Mouse (Mus musculus): ENCODE results near the gene Hivep2. TPM values are rescaled to one million over a fixed set of nuclear protein-coding genes. Genes with fewer than 3 reads are reported as not detected.

The Hivep2 gene
- polyA plus RNA-seq, 1 experiment from 2014 or later = 8.9 TPM

- Histone ChIP-seq H3K27ac (ENCODE audit: low read depth, low read length) (no peak overlapping the region), H3K36me3 (ENCODE audit: control insufficient read depth, insufficient read depth, low read length) (no peaks in the 10 kb centered on the region), H3K4me2 (replicated peaks; ENCODE audit: low read depth, low read length) (no peak overlapping the region), H3K9me3 (ENCODE audit: control insufficient read depth, low read length) (no peaks in the 10 kb centered on the region), H3K9ac (ENCODE audit: low read depth, low read length) (no peak overlapping the region), H3K4me3 (ENCODE audit: low read depth, low read length) (no peak overlapping the region), H3K4me1 (replicated peaks; ENCODE audit: control insufficient read depth, insufficient read depth, low read length) (peaks cover 8% of the 10 kb centered on the region; the same call in 1 of the 2 replicates), H3K27me3 (ENCODE audit: control insufficient read depth, insufficient read depth, low read length) (no peaks in the 10 kb centered on the region)
- DNase-seq (ENCODE audit: low spot score) (peak; percentile 48), ATAC-seq (ENCODE audit: low FRiP score) (peak; percentile 65)
- 34% methylated on average over 9 of the region's 9 CpGs for WGBS
Measured at GRCm38 (mm10) chr10:14055533-14055981, 89.7 kb downstream of the Hivep2 start.

DNA sequence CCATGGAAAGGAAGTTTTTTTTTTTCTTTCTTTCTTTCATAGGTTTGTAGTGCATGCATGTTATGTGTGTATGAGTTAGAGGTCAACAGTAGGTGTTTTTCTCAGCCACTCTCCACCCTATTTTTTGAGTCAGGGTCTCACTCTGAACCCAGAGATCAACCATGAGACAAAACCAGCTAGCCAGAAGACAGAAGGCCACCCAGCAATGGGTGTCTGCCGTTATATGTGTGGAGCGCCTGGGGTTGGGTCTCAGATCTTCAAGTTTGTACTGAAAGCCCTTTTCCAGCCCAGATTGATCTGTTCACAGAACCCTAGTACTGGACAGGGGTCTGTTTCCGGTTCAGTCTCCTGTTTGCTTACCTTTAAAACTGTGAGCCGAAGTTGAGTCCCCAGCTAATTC, 90.2 kb downstream of the Hivep2 start:
- peak overlapping the region; percentile 20; the same call in 1 of the 2 replicates for H3K27ac ChIP-seq (ENCODE audit: low read depth, low read length)
- ATAC-seq (ENCODE audit: low FRiP score) = peak; percentile 2; the same call in 1 of the 2 replicates
- 77% methylated on average over 4 of the region's 4 CpGs for WGBS

GRCm38 (mm10) chr10:14056584-14057451, 90.9 kb downstream of the Hivep2 start:
- Histone ChIP-seq H3K9me3 (ENCODE audit: control insufficient read depth, low read length) (no peaks in the 10 kb centered on the region), H3K4me1 (replicated peaks; ENCODE audit: control insufficient read depth, insufficient read depth, low read length) (peaks cover 8% of the 10 kb centered on the region; the same call in 1 of the 2 replicates), H3K36me3 (ENCODE audit: control insufficient read depth, insufficient read depth, low read length) (no peaks in the 10 kb centered on the region), H3K4me2 (replicated peaks; ENCODE audit: low read depth, low read length) (no peak overlapping the region; the same call in 1 of the 2 replicates), H3K27ac (ENCODE audit: low read depth, low read length) (peak overlapping the region; percentile 20; the same call in 1 of the 2 replicates), H3K27me3 (ENCODE audit: control insufficient read depth, insufficient read depth, low read length) (no peaks in the 10 kb centered on the region), H3K4me3 (ENCODE audit: low read depth, low read length) (no peak overlapping the region), H3K9ac (ENCODE audit: low read depth, low read length) (no peak overlapping the region)
- WGBS = 34% methylated on average over 8 of the region's 8 CpGs
- DNase-seq (ENCODE audit: low spot score) (peak; percentile 53), ATAC-seq (ENCODE audit: low FRiP score) (peak; percentile 83)

More for the DNA sequence above, 90.2 kb downstream of the Hivep2 start:
- Histone ChIP-seq H3K4me2 (replicated peaks; ENCODE audit: low read depth, low read length) (no peak overlapping the region), H3K27me3 (ENCODE audit: control insufficient read depth, insufficient read depth, low read length) (no peaks in the 10 kb centered on the region), H3K4me1 (replicated peaks; ENCODE audit: control insufficient read depth, insufficient read depth, low read length) (peaks cover 8% of the 10 kb centered on the region; the same call in 1 of the 2 replicates), H3K4me3 (ENCODE audit: low read depth, low read length) (no peak overlapping the region), H3K36me3 (ENCODE audit: control insufficient read depth, insufficient read depth, low read length) (no peaks in the 10 kb centered on the region), H3K9ac (ENCODE audit: low read depth, low read length) (no peak overlapping the region), H3K9me3 (ENCODE audit: control insufficient read depth, low read length) (no peaks in the 10 kb centered on the region)
- no peak for DNase-seq (ENCODE audit: low spot score)

DNA sequence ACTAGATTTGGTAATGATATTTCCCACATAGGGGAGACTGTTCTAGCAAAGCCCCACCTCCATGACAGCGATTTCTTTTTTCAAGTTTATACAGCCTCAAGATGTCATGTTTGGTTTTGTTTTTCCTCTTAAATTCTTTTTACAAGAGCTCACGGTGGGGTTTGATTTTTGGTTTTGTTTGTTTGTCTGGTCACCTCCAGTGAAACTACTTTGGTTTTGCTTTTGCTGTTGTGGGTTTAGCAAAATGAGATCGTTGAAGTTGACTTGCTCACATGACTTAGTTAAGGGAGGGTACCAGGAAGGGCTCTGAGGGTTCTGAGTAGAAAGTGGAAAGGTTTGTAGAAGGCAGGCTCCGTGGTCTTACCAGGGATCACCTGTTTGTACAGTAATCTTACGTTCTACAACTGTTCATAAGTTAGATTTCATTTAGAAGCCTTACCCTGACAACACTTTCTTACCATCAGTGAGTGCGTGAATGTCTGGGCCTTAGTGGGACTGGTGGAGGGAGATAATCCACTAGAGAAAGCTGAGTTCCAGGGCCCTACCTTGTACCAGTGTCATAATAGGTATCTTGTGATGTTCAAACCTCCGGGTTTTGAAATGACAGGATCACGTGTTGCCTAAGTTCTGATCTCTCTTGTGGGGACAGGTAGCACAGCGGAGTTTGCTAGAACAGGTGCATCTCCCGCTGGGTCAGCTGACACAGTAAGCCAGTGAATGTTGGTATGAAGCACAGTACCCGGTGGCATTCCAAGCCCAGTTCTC, 92.1 kb downstream of the Hivep2 start:
- DNase-seq (ENCODE audit: low spot score) (no peak), ATAC-seq (ENCODE audit: low FRiP score) (no peak)
- no peak overlapping the region for H3K4me3 ChIP-seq (ENCODE audit: low read depth, low read length)
- no peaks in the 10 kb centered on the region for H3K27me3 ChIP-seq (ENCODE audit: control insufficient read depth, insufficient read depth, low read length)
- no peak overlapping the region for H3K4me2 ChIP-seq (replicated peaks; ENCODE audit: low read depth, low read length)
- no peaks in the 10 kb centered on the region for H3K9me3 ChIP-seq (ENCODE audit: control insufficient read depth, low read length)
- no peak overlapping the region for H3K27ac ChIP-seq (ENCODE audit: low read depth, low read length)
- H3K4me1 ChIP-seq (replicated peaks; ENCODE audit: control insufficient read depth, insufficient read depth, low read length) = peaks cover 8% of the 10 kb centered on the region; the same call in 1 of the 2 replicates
- no peak overlapping the region for H3K9ac ChIP-seq (ENCODE audit: low read depth, low read length)
- WGBS = 90% methylated on average over 11 of the region's 11 CpGs
- H3K36me3 ChIP-seq (ENCODE audit: control insufficient read depth, insufficient read depth, low read length) = no peaks in the 10 kb centered on the region

DNA sequence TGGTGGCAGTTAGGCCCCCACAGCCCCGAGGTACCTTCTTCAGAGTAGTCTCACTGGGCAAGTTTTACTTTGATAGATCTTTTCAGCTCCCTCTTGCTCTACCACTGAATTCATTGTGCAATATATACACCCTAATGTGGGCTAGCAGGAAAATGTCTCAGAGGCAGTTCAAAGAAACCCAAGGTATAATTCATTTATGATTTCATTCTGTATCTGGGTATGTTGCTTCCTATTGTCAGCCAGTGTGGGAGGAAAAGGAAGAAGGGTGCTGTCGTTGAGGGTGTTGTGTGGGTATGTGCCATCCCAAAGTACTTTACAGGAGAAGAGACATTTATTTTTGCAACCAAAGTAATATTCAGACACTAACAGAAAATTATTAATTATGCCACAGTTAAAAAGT, 92.9 kb downstream of the Hivep2 start:
- Histone ChIP-seq H3K36me3 (ENCODE audit: control insufficient read depth, insufficient read depth, low read length) (no peaks in the 10 kb centered on the region), H3K4me1 (replicated peaks; ENCODE audit: control insufficient read depth, insufficient read depth, low read length) (peaks cover 8% of the 10 kb centered on the region; the same call in 1 of the 2 replicates), H3K4me3 (ENCODE audit: low read depth, low read length) (no peak overlapping the region), H3K27ac (ENCODE audit: low read depth, low read length) (no peak overlapping the region), H3K9me3 (ENCODE audit: control insufficient read depth, low read length) (no peaks in the 10 kb centered on the region), H3K9ac (ENCODE audit: low read depth, low read length) (no peak overlapping the region), H3K27me3 (ENCODE audit: control insufficient read depth, insufficient read depth, low read length) (no peaks in the 10 kb centered on the region), H3K4me2 (replicated peaks; ENCODE audit: low read depth, low read length) (no peak overlapping the region)
- WGBS = 95% methylated on average over 2 of the region's 2 CpGs
- no peak for DNase-seq (ENCODE audit: low spot score)
- ATAC-seq (ENCODE audit: low FRiP score) = no peak

DNA sequence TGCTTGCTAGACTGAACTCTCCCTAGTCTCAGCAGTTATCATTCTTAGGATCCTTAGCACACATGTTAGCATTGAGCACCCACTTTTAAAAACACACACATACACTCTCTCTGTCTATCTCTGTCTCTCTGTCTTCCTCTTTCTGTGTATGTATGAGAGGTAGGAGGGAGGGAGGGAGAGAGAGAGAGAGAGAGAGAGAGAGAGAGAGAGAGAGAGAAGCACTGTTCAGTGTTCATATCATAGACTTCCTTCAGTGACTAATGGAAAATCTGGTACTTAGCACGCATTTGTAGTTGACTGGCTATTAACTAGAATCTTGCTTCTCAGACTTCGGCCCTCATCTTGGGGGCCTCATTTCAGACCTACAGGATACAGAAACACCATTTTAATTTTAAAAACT, 93.7 kb downstream of the Hivep2 start:
- Histone ChIP-seq H3K4me2 (replicated peaks; ENCODE audit: low read depth, low read length) (no peak overlapping the region), H3K27me3 (ENCODE audit: control insufficient read depth, insufficient read depth, low read length) (no peaks in the 10 kb centered on the region), H3K4me3 (ENCODE audit: low read depth, low read length) (no peak overlapping the region), H3K27ac (ENCODE audit: low read depth, low read length) (no peak overlapping the region), H3K4me1 (replicated peaks; ENCODE audit: control insufficient read depth, insufficient read depth, low read length) (peaks cover 8% of the 10 kb centered on the region; the same call in 1 of the 2 replicates), H3K36me3 (ENCODE audit: control insufficient read depth, insufficient read depth, low read length) (no peaks in the 10 kb centered on the region), H3K9ac (ENCODE audit: low read depth, low read length) (no peak overlapping the region), H3K9me3 (ENCODE audit: control insufficient read depth, low read length) (no peaks in the 10 kb centered on the region)
- 96% methylated on average over 2 of the region's 2 CpGs for WGBS
- ATAC-seq (ENCODE audit: low FRiP score) (no peak), DNase-seq (ENCODE audit: low spot score) (no peak)

DNA sequence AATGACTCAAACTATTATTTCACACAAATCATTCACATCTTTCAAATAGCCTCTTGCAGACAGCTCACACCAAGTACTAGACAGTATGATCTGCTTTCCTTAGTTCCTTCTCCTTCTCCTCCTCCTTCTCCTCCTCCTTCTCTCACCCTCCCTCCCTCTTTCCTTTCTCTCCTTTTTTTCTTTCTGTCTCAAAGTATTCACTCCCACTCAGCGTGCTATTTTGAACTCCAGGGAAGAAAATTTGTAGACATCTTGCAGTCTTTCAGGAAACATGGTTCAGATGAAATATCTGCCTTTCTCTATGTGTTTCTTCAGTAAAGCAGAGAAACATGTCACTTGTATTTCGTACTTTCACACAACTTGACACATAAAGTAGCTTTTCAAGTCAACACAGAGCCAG, 94.4 kb downstream of the Hivep2 start:
- Histone ChIP-seq H3K4me1 (replicated peaks; ENCODE audit: control insufficient read depth, insufficient read depth, low read length) (peaks cover 8% of the 10 kb centered on the region; the same call in 1 of the 2 replicates), H3K4me2 (replicated peaks; ENCODE audit: low read depth, low read length) (no peak overlapping the region), H3K9me3 (ENCODE audit: control insufficient read depth, low read length) (no peaks in the 10 kb centered on the region), H3K4me3 (ENCODE audit: low read depth, low read length) (no peak overlapping the region), H3K9ac (ENCODE audit: low read depth, low read length) (no peak overlapping the region), H3K36me3 (ENCODE audit: control insufficient read depth, insufficient read depth, low read length) (no peaks in the 10 kb centered on the region), H3K27me3 (ENCODE audit: control insufficient read depth, insufficient read depth, low read length) (no peaks in the 10 kb centered on the region), H3K27ac (ENCODE audit: low read depth, low read length) (no peak overlapping the region)
- DNase-seq (ENCODE audit: low spot score) (no peak), ATAC-seq (ENCODE audit: low FRiP score) (no peak)
- WGBS = 81% methylated on average over 2 of the region's 2 CpGs

GRCm38 (mm10) chr10:14063226-14063625, 97.4 kb downstream of the Hivep2 start:
- H3K27ac ChIP-seq (ENCODE audit: low read depth, low read length) = no peak overlapping the region
- H3K4me3 ChIP-seq (ENCODE audit: low read depth, low read length) = no peak overlapping the region
- no peaks in the 10 kb centered on the region for H3K4me1 ChIP-seq (replicated peaks; ENCODE audit: control insufficient read depth, insufficient read depth, low read length)
- no peaks in the 10 kb centered on the region for H3K36me3 ChIP-seq (ENCODE audit: control insufficient read depth, insufficient read depth, low read length)
- H3K9me3 ChIP-seq (ENCODE audit: control insufficient read depth, low read length) = no peaks in the 10 kb centered on the region
- DNase-seq (ENCODE audit: low spot score) (no peak), ATAC-seq (ENCODE audit: low FRiP score) (no peak)
- H3K27me3 ChIP-seq (ENCODE audit: control insufficient read depth, insufficient read depth, low read length) = no peaks in the 10 kb centered on the region
- H3K4me2 ChIP-seq (replicated peaks; ENCODE audit: low read depth, low read length) = no peak overlapping the region
- H3K9ac ChIP-seq (ENCODE audit: low read depth, low read length) = no peak overlapping the region
- WGBS = 85% methylated on average over 4 of the region's 4 CpGs

Measured in hindbrain, embryonic 11.5 days (tissue).